Mouse (Mus musculus): ENCODE data around the gene Gna12. TPM values are rescaled to one million over a fixed set of nuclear protein-coding genes. Genes with fewer than 3 reads are reported as not detected.

Gene Gna12
- total RNA-seq (2014; rRNA removed; ENCODE audit: low replicate concordance) (132 and 145 TPM in 2 replicates), polyA plus RNA-seq (2015; fragmentation: Nextera tagmentation; extraction: Ambion mirVana) (13.4 and 13.9 TPM in 2 replicates)

DNA sequence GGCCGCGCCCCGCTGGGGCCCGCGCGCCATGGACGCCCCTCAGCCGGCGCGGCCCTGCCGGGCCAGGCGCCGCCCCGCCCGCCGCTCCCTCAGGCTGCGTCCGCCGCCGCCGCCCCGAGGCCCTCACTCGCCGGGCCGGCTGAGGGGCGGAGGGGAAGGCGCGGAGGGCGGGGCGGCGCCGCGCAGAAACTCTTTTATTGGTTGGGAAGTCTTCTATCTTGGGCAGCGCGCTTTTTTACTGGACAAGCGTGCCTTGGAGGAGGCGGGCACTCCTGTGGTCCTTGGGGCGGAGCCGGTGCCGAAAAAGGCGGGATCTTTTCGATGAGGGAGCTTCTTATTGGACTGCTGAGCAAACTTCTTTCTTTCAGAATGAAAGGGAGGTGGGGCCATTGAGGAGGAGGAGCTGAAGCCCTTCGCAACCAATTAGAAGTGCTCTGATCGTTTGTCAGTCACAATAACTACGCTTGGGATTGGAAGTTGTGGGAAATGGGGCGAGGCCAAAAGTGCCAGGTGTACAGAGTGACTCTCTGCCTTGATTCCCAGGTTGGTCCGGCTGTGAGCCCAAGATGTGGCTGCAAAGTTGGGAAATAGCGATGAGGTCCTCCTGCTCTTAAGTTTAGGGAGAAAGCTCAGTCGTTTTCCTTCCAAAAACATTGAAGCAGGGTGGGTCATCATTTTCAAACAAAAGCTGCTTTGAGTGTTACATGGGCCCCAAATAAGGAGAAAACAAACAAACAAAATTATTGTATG is at the start of gene Gna12:
Gene Gna12, minus strand, starts transcription at position 118 of the 750 bp plus-strand sequence.
- peak within 1 kb of the TSS; percentile 81 for H3K9ac ChIP-seq (replicated peaks; ENCODE audit: low read depth, low read length)
- peak within 1 kb of the TSS; percentile 90 for H3K27ac ChIP-seq (ENCODE audit: low read depth)
- H3K4me1 ChIP-seq (ENCODE audit: control insufficient read depth, insufficient read depth) = peaks cover 37% of the 10 kb centered on the region
- peak within 1 kb of the TSS; percentile 94 for H3K4me2 ChIP-seq (ENCODE audit: low read depth, low read length)
- peaks cover 8% of the 10 kb centered on the region; the same call in 1 of the 2 replicates for H3K36me3 ChIP-seq (replicated peaks; ENCODE audit: control insufficient read depth, insufficient read depth, low read length)
- peak; percentile 99 for DNase-seq (ENCODE audit: low spot score)
- peak; percentile 97 for ATAC-seq (ENCODE audit: insufficient read depth, low read depth)
- no peaks in the 10 kb centered on the region for H3K27me3 ChIP-seq (ENCODE audit: control insufficient read depth, insufficient read depth, low read length)
- peak within 1 kb of the TSS; percentile 81 for H3K4me3 ChIP-seq (ENCODE audit: low read depth, low read length)
- TF ChIP-seq EP300 (IDR thresholded peaks at IDR 0.05; ENCODE audit: low read depth) = no peak
- TF ChIP-seq CTCF (IDR thresholded peaks at IDR 0.05; ENCODE audit: low read depth) = no peak
- no peaks in the 10 kb centered on the region for H3K9me3 ChIP-seq (replicated peaks; ENCODE audit: control insufficient read depth, low read length)
- under 1% methylated on average over 48 of the region's 49 CpGs for WGBS

DNA sequence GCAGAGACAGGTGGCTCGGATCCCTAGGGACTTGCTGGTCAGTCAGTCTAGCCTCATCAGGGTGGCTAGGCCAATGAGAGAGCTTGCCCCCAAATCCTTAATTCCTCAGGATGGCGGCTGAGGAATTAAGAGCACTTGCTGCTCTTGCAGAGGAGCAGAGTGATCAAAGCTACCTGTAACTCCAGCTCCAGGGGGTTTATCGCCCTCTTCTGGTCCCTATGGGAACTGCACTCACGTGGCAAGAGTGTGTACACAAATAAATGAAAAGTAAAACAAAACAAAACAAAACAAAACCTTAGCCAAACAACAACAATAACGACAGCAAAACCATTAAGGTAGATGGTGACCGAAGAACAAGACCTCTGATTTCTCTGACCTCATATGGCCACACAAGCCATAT is 48.4 kb upstream of the Gna12 start:
- Histone ChIP-seq H3K9ac (replicated peaks; ENCODE audit: low read depth, low read length) (no peak overlapping the region), H3K4me2 (ENCODE audit: low read depth, low read length) (no peak overlapping the region), H3K27me3 (ENCODE audit: control insufficient read depth, insufficient read depth, low read length) (0 out of 2 replicates have a peak, but pooled peaks cover 2% of the 10 kb centered on the region), H3K36me3 (replicated peaks; ENCODE audit: control insufficient read depth, insufficient read depth, low read length) (no peaks in the 10 kb centered on the region), H3K27ac (ENCODE audit: low read depth) (no peak overlapping the region), H3K4me3 (ENCODE audit: low read depth, low read length) (no peak overlapping the region), H3K9me3 (replicated peaks; ENCODE audit: control insufficient read depth, low read length) (no peaks in the 10 kb centered on the region), H3K4me1 (ENCODE audit: control insufficient read depth, insufficient read depth) (no peaks in the 10 kb centered on the region)
- DNase-seq (ENCODE audit: low spot score) = no peak
- ATAC-seq (ENCODE audit: insufficient read depth, low read depth) = no peak
- WGBS = 66% methylated on average over 6 of the region's 6 CpGs
- peak; percentile 21; the same call in 1 of the 2 replicates for TF ChIP-seq CTCF (IDR thresholded peaks at IDR 0.05; ENCODE audit: low read depth)
- TF ChIP-seq EP300 (IDR thresholded peaks at IDR 0.05; ENCODE audit: low read depth) = no peak

DNA sequence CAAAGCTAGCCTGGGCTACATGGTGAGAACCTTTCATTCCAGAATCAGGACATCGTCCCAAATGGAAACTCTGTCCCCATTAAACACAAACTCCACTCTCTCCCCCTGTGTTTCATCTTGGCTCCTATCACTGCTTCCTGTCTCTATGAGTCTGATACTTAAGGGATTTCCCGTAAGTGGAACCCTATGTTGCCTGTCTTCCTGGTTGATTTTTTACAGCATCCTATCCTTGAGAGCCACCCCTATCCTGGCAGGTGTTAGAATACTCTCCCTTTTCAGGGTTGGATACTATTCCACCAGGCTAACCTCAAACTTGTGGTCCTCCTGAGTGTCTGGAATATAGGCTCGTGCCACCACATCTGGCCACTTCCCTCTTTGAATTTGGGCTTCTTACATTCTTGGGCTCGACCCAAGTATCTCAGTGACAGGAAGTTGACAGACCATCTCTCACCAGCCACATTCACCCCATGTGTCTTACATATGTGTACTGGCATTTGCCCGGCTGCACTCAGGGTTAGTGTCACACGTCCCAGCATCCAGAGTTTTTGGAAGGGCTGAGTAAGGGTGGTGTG is 43.6 kb upstream of the Gna12 start:
- H3K4me2 ChIP-seq (ENCODE audit: low read depth, low read length) = peak overlapping the region; percentile 42; the same call in 1 of the 2 replicates
- H3K27ac ChIP-seq (ENCODE audit: low read depth) = no peak overlapping the region
- H3K27me3 ChIP-seq (ENCODE audit: control insufficient read depth, insufficient read depth, low read length) = 0 out of 2 replicates have a peak, but pooled peaks cover 9% of the 10 kb centered on the region
- no peaks in the 10 kb centered on the region for H3K36me3 ChIP-seq (replicated peaks; ENCODE audit: control insufficient read depth, insufficient read depth, low read length)
- no peak overlapping the region for H3K9ac ChIP-seq (replicated peaks; ENCODE audit: low read depth, low read length)
- 72% methylated on average over 6 of the region's 6 CpGs for WGBS
- no peak for TF ChIP-seq EP300 (IDR thresholded peaks at IDR 0.05; ENCODE audit: low read depth)
- TF ChIP-seq CTCF (IDR thresholded peaks at IDR 0.05; ENCODE audit: low read depth) = no peak
- ATAC-seq (ENCODE audit: insufficient read depth, low read depth) (no peak), DNase-seq (ENCODE audit: low spot score) (no peak)
- no peaks in the 10 kb centered on the region for H3K9me3 ChIP-seq (replicated peaks; ENCODE audit: control insufficient read depth, low read length)
- H3K4me1 ChIP-seq (ENCODE audit: control insufficient read depth, insufficient read depth) = 0 out of 2 replicates have a peak, but pooled peaks cover 5% of the 10 kb centered on the region
- H3K4me3 ChIP-seq (ENCODE audit: low read depth, low read length) = no peak overlapping the region

DNA sequence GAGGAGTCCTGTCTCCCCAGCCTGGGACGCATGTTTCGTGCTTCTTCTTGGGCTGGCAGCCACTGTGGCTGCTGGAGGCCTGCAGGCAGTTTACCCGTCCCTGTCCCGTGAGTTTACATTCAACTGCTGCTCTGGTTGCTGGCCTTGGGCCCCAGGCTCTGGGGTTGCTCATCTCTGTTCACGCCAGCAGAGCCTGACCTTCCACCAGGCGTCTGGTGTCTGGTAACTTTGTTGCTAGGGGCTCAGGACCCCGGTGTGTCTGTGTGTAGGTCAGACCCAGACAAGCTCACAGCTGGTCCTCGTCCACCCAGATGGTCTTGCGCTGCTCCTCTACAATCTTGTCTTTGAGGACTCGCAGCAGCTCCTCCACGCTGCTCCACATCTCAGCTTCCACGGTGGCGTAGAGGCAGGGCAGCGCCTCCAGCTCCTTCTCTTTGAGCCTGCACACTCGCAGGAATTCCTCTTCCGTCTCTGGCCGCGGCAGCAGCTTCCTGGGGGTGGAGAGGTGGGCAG is 42.9 kb upstream of the Gna12 start:
- Histone ChIP-seq H3K27me3 (ENCODE audit: control insufficient read depth, insufficient read depth, low read length) (0 out of 2 replicates have a peak, but pooled peaks cover 9% of the 10 kb centered on the region), H3K27ac (ENCODE audit: low read depth) (no peak overlapping the region), H3K36me3 (replicated peaks; ENCODE audit: control insufficient read depth, insufficient read depth, low read length) (no peaks in the 10 kb centered on the region), H3K9ac (replicated peaks; ENCODE audit: low read depth, low read length) (no peak overlapping the region), H3K4me3 (ENCODE audit: low read depth, low read length) (no peak overlapping the region), H3K4me1 (ENCODE audit: control insufficient read depth, insufficient read depth) (0 out of 2 replicates have a peak, but pooled peaks cover 5% of the 10 kb centered on the region), H3K9me3 (replicated peaks; ENCODE audit: control insufficient read depth, low read length) (no peaks in the 10 kb centered on the region), H3K4me2 (ENCODE audit: low read depth, low read length) (peak overlapping the region; percentile 42)
- 17% methylated on average over 18 of the region's 18 CpGs for WGBS
- ATAC-seq (ENCODE audit: insufficient read depth, low read depth) = no peak
- no peak for DNase-seq (ENCODE audit: low spot score)
- TF ChIP-seq CTCF (IDR thresholded peaks at IDR 0.05; ENCODE audit: low read depth) = no peak
- no peak for TF ChIP-seq EP300 (IDR thresholded peaks at IDR 0.05; ENCODE audit: low read depth)

DNA sequence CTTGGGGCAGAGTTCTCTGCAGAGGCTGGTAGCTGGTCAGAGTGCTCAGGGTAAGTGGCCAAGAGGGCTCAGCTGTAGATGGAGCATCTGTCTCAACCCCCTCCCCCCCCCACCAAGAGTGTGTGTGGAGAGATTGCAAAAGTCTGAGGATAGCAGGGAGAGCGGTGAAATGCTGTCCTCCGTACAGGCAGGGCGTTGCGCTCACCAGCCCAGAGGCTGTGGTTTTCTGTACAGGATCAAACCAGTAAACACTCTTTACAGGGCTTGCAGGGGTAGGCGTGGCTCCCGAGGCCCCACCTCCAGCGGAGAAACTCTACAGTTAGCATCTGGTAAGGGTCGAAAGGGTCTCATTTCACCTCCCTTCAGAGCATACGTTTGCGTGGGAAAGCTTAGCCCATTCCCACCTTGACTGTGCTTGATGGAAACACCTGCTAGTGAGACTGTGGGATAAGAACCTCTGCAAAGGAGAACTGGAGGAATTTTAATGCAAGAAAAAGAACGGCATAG is 42.4 kb upstream of the Gna12 start:
- no peak for TF ChIP-seq EP300 (IDR thresholded peaks at IDR 0.05; ENCODE audit: low read depth)
- TF ChIP-seq CTCF (IDR thresholded peaks at IDR 0.05; ENCODE audit: low read depth) = no peak
- Histone ChIP-seq H3K4me2 (ENCODE audit: low read depth, low read length) (peak overlapping the region; percentile 42), H3K4me1 (ENCODE audit: control insufficient read depth, insufficient read depth) (0 out of 2 replicates have a peak, but pooled peaks cover 5% of the 10 kb centered on the region), H3K9me3 (replicated peaks; ENCODE audit: control insufficient read depth, low read length) (no peaks in the 10 kb centered on the region), H3K4me3 (ENCODE audit: low read depth, low read length) (no peak overlapping the region), H3K9ac (replicated peaks; ENCODE audit: low read depth, low read length) (no peak overlapping the region), H3K27me3 (ENCODE audit: control insufficient read depth, insufficient read depth, low read length) (0 out of 2 replicates have a peak, but pooled peaks cover 9% of the 10 kb centered on the region), H3K27ac (ENCODE audit: low read depth) (no peak overlapping the region), H3K36me3 (replicated peaks; ENCODE audit: control insufficient read depth, insufficient read depth, low read length) (no peaks in the 10 kb centered on the region)
- ATAC-seq (ENCODE audit: insufficient read depth, low read depth) = no peak
- WGBS = 42% methylated on average over 11 of the region's 11 CpGs
- no peak for DNase-seq (ENCODE audit: low spot score)
